ENCODE assay signal across 8 mouse cellular contexts in the genomic region with DNA sequence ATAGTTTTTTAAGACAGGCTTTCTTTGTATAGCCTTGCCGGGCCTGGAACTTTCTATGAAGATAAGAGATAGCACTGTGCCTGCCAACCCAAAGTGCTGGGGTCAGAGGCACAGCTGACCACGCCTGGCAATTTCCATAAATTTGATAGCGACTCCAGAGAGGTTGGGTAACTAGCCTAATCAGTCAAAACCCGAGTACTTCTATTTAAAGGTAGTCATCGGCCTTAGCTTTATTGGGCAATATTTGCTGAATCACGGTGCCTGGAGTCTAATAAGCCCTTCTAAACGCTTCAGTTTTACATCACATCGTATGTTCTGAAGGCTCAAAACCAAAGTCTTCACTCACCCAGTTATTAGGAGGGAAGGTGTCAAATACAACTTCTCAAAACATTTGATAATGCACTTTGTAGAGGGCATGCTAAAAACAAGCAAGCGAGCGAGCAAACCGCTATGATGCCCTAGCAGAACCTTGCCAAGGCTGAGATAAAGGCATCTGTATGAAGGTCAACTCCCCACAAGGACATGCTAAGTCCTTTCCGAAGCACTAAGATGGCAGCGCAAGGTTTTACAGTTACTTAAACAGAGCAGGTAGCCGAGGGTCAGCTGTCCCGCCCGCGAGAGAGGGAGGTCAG. TPM values are rescaled to one million over a fixed set of nuclear protein-coding genes. Genes with fewer than 3 reads are reported as not detected.
DNase-seq lines count a peak whose midpoint lies in the region; ATAC-seq and TF ChIP-seq lines count a peak whose summit lies in the region.

No protein-coding gene starts in this region.

- peak overlapping the region; percentile 100 for H3K27ac ChIP-seq in kidney, embryonic 14.5 days (ENCODE audit: low read depth, low read length)
- H3K27ac ChIP-seq in heart, adult 2 months = peak overlapping the region; percentile 100
- peak overlapping the region; percentile 100 for H3K27ac ChIP-seq in kidney, embryonic 16.5 days (ENCODE audit: low read length)
- H3K27ac ChIP-seq in stomach, postnatal 0 days (replicated peaks) = peak overlapping the region; percentile 100

- H3K4me1 ChIP-seq in kidney, embryonic 14.5 days (ENCODE audit: control insufficient read depth, insufficient read depth, low read length) = peaks cover 9% of the 10 kb centered on the region; the same call in 1 of the 2 replicates
- peaks cover 11% of the 10 kb centered on the region for H3K4me1 ChIP-seq in heart, adult 2 months (ENCODE audit: control insufficient read depth, insufficient read depth, low read length)
- H3K4me1 ChIP-seq in kidney, embryonic 16.5 days (ENCODE audit: insufficient read depth, low read length) = peaks cover 29% of the 10 kb centered on the region
- H3K4me1 ChIP-seq in stomach, postnatal 0 days (replicated peaks; ENCODE audit: control insufficient read depth, insufficient read depth) = no peaks in the 10 kb centered on the region

- H3K27me3 ChIP-seq in kidney, embryonic 14.5 days (ENCODE audit: control insufficient read depth, insufficient read depth, low read length) = no peaks in the 10 kb centered on the region
- H3K27me3 ChIP-seq in heart, adult 2 months (ENCODE audit: control insufficient read depth, insufficient read depth, low read length) = no peaks in the 10 kb centered on the region
- no peaks in the 10 kb centered on the region for H3K27me3 ChIP-seq in kidney, embryonic 16.5 days (ENCODE audit: insufficient read depth, low read length)
- H3K27me3 ChIP-seq in stomach, postnatal 0 days (ENCODE audit: control insufficient read depth, insufficient read depth, low read length) = no peaks in the 10 kb centered on the region

- peak; percentile 10; the same call in 1 of the 2 replicates for ATAC-seq in kidney, embryonic 14.5 days (ENCODE audit: low FRiP score, low TSS enrichment)
- peak; percentile 49; the same call in 1 of the 2 replicates for ATAC-seq in kidney, embryonic 16.5 days (ENCODE audit: low FRiP score, low TSS enrichment)
- ATAC-seq in megakaryocyte, adult 5-6 weeks (ENCODE audit: poor library complexity, severe bottlenecking) = peak; percentile 42
- peak; percentile 61 for ATAC-seq in stomach, postnatal 0 days (ENCODE audit: low FRiP score, low TSS enrichment)

- intact Hi-C loops in heart, adult 2 months (cut with DNase I) = loop anchor here (5.0 kb wide), 2 partner anchors 100 to 190 kb away; partner anchors contain the start of gene Dip2b

- no peak for DNase-seq in kidney, adult 11 months
- DNase-seq in c-Kit-negative CD71-positive TER-119-positive erythroid progenitor cells, embryonic 14.5 days (ENCODE audit: low read depth, low spot score) = peak; percentile 88
- DNase-seq in heart, adult 2 months = peak; percentile 32 to 62
- DNase-seq in stomach, postnatal 0 days (ENCODE audit: low spot score) = peak; percentile 69
- DNase-seq in layer of hippocampus, postnatal 25 days (ENCODE audit: extremely low spot score in 1 of 2, low spot score in 1 of 2) = no peak

- H3K9ac ChIP-seq in kidney, embryonic 14.5 days (ENCODE audit: low read depth, low read length) = peak overlapping the region; percentile 99
- peak overlapping the region; percentile 98 for H3K9ac ChIP-seq in heart, adult 2 months (ENCODE audit: low read depth, low read length)
- peak overlapping the region; percentile 100 for H3K9ac ChIP-seq in kidney, embryonic 16.5 days (replicated peaks; ENCODE audit: low read length)
- peak overlapping the region; percentile 98 for H3K9ac ChIP-seq in stomach, postnatal 0 days (ENCODE audit: low read length)

- peak overlapping the region; percentile 77 for H3K4me2 ChIP-seq in kidney, embryonic 14.5 days (replicated peaks; ENCODE audit: low read depth, low read length)
- H3K4me2 ChIP-seq in kidney, embryonic 16.5 days (replicated peaks; ENCODE audit: low read depth, low read length) = peak overlapping the region; percentile 70
- H3K4me2 ChIP-seq in stomach, postnatal 0 days (replicated peaks; ENCODE audit: low read depth) = peak overlapping the region; percentile 56

- TF ChIP-seq EP300 in heart, adult 2 months (IDR thresholded peaks at IDR 0.05; ENCODE audit: insufficient read depth, low read depth, low read length) = peak; percentile 86; the same call in 1 of the 2 replicates
- TF ChIP-seq EP300 in stomach, postnatal 0 days (optimal IDR thresholded peaks at IDR 0.05) = no peak

- TF ChIP-seq POLR2A in heart, adult 2 months (IDR thresholded peaks at IDR 0.05; ENCODE audit: insufficient read depth, low read depth, low read length) = no peak; the same call in none of the 2 replicates

- peak overlapping the region; percentile 86 for H3K4me3 ChIP-seq in kidney, embryonic 14.5 days (ENCODE audit: low read length)
- H3K4me3 ChIP-seq in heart, adult 2 months = peak overlapping the region; percentile 93
- H3K4me3 ChIP-seq in kidney, embryonic 16.5 days (ENCODE audit: low read length) = peak overlapping the region; percentile 90
- peak overlapping the region; percentile 83 for H3K4me3 ChIP-seq in stomach, postnatal 0 days (ENCODE audit: low read depth, low read length)

- peaks cover 14% of the 10 kb centered on the region for H3K9me3 ChIP-seq in kidney, embryonic 14.5 days (ENCODE audit: control insufficient read depth, low read length)
- H3K9me3 ChIP-seq in kidney, embryonic 16.5 days (ENCODE audit: low read length) = peaks cover 15% of the 10 kb centered on the region
- H3K9me3 ChIP-seq in stomach, postnatal 0 days (ENCODE audit: control insufficient read depth, low read length) = 0 out of 2 replicates have a peak, but pooled peaks cover 6% of the 10 kb centered on the region

- TF ChIP-seq CTCF in heart, adult 2 months (IDR thresholded peaks at IDR 0.05) = no peak
- TF ChIP-seq CTCF in stomach, postnatal 0 days (IDR thresholded peaks at IDR 0.05; ENCODE audit: low read depth) = no peak

- peaks cover under 1% of the 10 kb centered on the region for H3K79me2 ChIP-seq in heart, adult 2 months (replicated peaks; ENCODE audit: control insufficient read depth, insufficient read depth, low read length)

- no peaks in the 10 kb centered on the region; the same call in 1 of the 2 replicates for H3K36me3 ChIP-seq in kidney, embryonic 14.5 days (ENCODE audit: control insufficient read depth, insufficient read depth, low read length)
- H3K36me3 ChIP-seq in heart, adult 2 months (ENCODE audit: control insufficient read depth, insufficient read depth, low read length) = peaks cover 12% of the 10 kb centered on the region
- H3K36me3 ChIP-seq in kidney, embryonic 16.5 days (ENCODE audit: insufficient read depth, low read length) = no peaks in the 10 kb centered on the region; the same call in 1 of the 2 replicates
- H3K36me3 ChIP-seq in stomach, postnatal 0 days (ENCODE audit: control insufficient read depth, insufficient read depth, low read length) = no peaks in the 10 kb centered on the region

- 4% methylated on average over 17 of the region's 17 CpGs for WGBS in kidney, embryonic 14.5 days
- under 1% methylated on average over 17 of the region's 17 CpGs for WGBS in heart, adult 2 months
- 2% methylated on average over 17 of the region's 17 CpGs for WGBS in kidney, embryonic 16.5 days
- WGBS in stomach, postnatal 0 days = under 1% methylated on average over 17 of the region's 17 CpGs

RNA-seq across cellular contexts. Expression of gene Atf1, which starts 0.5 kb away (rescaled TPM):
- polyA plus RNA-seq in kidney, embryonic 14.5 days (2014; fragmentation: Nextera tagmentation; extraction: Ambion mirVana) = 48.4 and 57.8 TPM in 2 replicates
- total RNA-seq in heart, adult 2 months (2021) = 10 to 100 TPM; 50.7 to 53.9 TPM
- 54.2 and 59.7 TPM in 2 replicates for polyA plus RNA-seq in heart, adult 2 months (2012; rRNA removed)
- polyA plus RNA-seq in kidney, embryonic 16.5 days (2015; fragmentation: Nextera tagmentation; extraction: Ambion mirVana) = 44.2 and 46.6 TPM in 2 replicates
- total RNA-seq in megakaryocyte, adult 5-6 weeks (2015) = 77.0 and 100 TPM in 2 replicates
- 52.8 and 95.7 TPM in 2 replicates for total RNA-seq in megakaryocyte, adult 5-6 weeks (2017)
- 27.3 and 27.7 TPM in 2 replicates for polyA plus RNA-seq in stomach, postnatal 0 days (2015; fragmentation: Nextera tagmentation; extraction: Ambion mirVana)
- total RNA-seq in layer of hippocampus, postnatal 25 days (2021) = 10 to 100 TPM; 19.3 to 24.3 TPM

RNA-seq across cellular contexts. Expression of gene Tmprss12, which starts 53.5 kb away (rescaled TPM):
- polyA plus RNA-seq in kidney, embryonic 14.5 days (2014; fragmentation: Nextera tagmentation; extraction: Ambion mirVana) = not detected in 2 replicates
- not detected for total RNA-seq in heart, adult 2 months (2021)
- polyA plus RNA-seq in heart, adult 2 months (2012; rRNA removed) = not detected in 2 replicates
- polyA plus RNA-seq in kidney, embryonic 16.5 days (2015; fragmentation: Nextera tagmentation; extraction: Ambion mirVana) = not detected in 2 replicates
- total RNA-seq in megakaryocyte, adult 5-6 weeks (2015) = not detected in 2 replicates
- total RNA-seq in megakaryocyte, adult 5-6 weeks (2017) = not detected in 2 replicates
- polyA plus RNA-seq in stomach, postnatal 0 days (2015; fragmentation: Nextera tagmentation; extraction: Ambion mirVana) = 0.11 TPM in 1 of 2 replicates, not detected in the other
- total RNA-seq in layer of hippocampus, postnatal 25 days (2021) = not detected

Comparison
In these comparisons a context has a peak if more than half of its experiments do, and no peak if none do; other contexts are left out.
1. ATAC-seq: peak in every context shown above with its lines; median percentile 61 in stomach, postnatal 0 days; 49 in kidney, embryonic 16.5 days; 42 in megakaryocyte, adult 5-6 weeks; 10 in kidney, embryonic 14.5 days.
2. DNase-seq: peak in c-Kit-negative CD71-positive TER-119-positive erythroid progenitor cells, embryonic 14.5 days (single experiment), heart, adult 2 months (2 of 2) and stomach, postnatal 0 days (single experiment); none in kidney, adult 11 months (single experiment) and layer of hippocampus, postnatal 25 days (0 of 2).
3. Peak in every context shown above with its lines, with median percentiles within 50 percentile points of each other: H3K27ac ChIP-seq, H3K4me2 ChIP-seq, H3K4me3 ChIP-seq and H3K9ac ChIP-seq.